Mouse (Mus musculus): ENCODE results near the gene Tsc22d1.

GRCm38 (mm10) chr14:76520606-76521005, 105.8 kb downstream of the Tsc22d1 start:
- TF ChIP-seq CTCF (conservative IDR thresholded peaks at IDR 0.05 in 1 of 2, IDR thresholded peaks at IDR 0.05 in 1 of 2; ENCODE audit: low read depth in 2 of 2, low read length in 2 of 2), result no peak
- TF ChIP-seq POLR2A (IDR thresholded peaks at IDR 0.05; ENCODE audit: low read depth, low read length), result no peak
- no peak for TF ChIP-seq POLR2AphosphoS2 (IDR thresholded peaks at IDR 0.05; ENCODE audit: low read depth, low read length)
- TF ChIP-seq MAX (IDR thresholded peaks at IDR 0.05; ENCODE audit: low read length), result no peak
